Mouse (Mus musculus) kidney, adult 8-10 months (tissue): ENCODE results near the gene Chrdl2.
A peak's percentile ranks its signal among the peaks of the same experiment; 100 is the strongest.

Experiments
- DNase-seq, 2 experiments: peaks; one replicate each; pipeline ENCODE4 v3.0.0; 2022

Gene Chrdl2

DNA sequence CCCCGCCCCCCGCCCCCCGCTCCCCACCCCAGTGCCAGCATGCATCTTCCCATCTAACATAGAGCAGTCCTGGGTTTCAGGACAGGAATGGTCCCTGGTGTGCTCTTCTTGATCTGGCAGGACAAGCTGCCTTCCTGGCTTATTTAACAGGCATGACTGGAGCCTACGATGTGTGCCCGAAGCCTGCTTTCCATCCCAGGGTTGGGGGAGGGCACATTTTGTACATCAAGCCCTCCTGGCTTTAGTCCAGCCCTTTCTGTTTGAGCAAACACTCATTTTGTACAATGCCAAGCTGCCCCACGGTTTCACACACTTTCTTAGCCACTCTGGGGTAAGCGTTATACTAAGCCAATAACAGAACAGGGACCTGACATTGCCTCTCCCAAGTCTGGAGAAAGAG lies 30.1 kb downstream of the Chrdl2 start:
- DNase-seq = no peak

DNA sequence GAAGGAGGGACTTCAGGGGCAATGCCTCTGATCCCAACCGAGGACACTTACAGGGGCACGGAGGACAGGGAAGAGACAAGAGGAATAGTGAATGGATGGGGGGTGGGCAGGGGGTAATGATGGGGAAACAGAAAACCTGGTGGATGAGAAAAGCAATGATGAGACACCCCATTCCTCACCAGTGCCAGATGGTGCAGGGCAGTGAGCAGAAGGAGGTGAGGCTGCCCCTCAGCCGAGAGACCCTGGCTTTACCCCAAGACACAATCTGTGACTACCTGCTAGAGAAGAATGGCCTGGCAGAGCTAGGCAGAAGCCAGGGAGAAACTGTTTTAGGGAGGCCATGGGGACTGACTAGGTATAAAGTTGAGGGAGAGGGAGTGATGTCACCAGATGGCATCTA lies 30.5 kb downstream of the Chrdl2 start:
- no peak for DNase-seq

DNA sequence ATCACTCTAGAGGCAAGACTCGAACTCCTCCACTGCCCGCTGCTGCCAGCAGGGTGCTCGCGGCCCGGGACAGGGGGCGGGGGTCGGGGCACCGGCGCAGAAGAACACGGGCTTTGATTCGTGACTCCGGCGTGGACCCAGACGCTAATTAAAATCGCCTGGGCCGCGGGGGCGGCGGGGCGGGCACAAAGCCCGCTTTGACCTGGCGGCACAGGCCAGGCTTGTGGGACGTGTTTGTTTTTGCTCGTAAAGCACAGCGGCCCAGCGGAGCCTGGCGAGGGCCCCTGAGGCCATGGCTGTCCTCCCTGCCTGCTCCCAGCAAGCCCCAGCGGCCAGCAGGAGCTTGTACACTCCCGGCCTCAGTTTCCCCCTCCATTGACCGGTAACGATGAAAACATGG lies 36.1 kb downstream of the Chrdl2 start:
- DNase-seq = peak in 1 of 2 experiments; percentile 31

DNA sequence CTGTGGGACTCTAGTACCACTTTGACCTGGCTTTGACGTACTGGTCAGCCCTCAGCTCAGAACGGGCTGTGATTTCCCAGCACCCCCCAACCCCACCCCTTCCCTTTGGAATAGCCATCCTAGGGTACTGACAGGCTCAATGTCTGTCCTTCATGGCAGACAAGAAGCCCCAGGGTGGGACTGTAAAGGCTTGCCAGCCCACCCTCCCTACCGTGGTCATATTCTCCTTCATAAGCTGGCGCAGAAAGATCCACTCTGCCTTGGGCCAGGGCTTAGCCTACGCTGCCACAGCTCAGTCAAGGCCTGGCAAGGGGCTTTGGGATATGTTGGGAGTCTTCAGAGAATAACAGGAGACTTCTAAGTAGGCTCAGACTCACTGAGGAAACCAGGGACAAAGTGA lies 37.1 kb downstream of the Chrdl2 start:
- no peak for DNase-seq

DNA sequence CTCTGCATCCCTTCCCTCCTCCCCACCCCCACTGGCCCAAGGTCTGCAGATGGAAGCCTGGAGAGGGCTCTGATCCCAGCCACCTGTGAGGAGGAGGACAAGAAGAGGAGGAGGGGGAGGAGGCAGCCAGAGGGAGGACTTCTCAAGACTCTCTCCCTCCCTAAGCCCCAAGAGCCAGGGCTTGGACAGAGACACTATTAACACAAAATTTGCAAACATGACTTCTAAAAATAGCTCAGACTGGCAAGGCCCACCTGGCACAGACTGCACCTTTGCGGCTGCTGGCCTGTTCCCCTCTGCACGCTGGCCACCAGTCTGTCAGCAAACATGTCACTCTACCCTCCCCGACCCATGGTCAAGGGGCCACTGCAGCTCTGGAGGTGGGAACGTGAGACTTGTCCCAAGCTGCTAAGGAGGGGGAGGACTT lies 37.6 kb downstream of the Chrdl2 start:
- DNase-seq = no peak

DNA sequence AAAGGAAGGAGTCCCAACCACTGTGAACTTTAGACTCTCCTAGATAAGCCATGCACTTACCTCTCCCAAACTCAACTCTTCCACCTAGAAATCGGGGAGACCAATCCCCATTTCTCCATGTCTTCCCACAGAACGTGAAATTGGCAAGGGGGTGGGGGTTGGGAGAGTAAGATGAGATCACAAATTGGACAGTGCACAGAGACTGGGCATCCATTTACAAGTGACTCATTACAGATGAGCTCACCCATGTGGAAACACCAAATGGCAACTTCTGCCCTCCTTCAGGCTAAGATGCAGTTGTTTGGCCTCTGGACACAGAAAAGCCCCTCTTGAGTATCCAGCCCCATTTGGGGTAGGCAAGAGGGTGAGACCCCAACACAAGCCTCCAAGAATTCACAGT lies 40.5 kb downstream of the Chrdl2 start:
- DNase-seq = peak; percentile 18 to 34

DNA sequence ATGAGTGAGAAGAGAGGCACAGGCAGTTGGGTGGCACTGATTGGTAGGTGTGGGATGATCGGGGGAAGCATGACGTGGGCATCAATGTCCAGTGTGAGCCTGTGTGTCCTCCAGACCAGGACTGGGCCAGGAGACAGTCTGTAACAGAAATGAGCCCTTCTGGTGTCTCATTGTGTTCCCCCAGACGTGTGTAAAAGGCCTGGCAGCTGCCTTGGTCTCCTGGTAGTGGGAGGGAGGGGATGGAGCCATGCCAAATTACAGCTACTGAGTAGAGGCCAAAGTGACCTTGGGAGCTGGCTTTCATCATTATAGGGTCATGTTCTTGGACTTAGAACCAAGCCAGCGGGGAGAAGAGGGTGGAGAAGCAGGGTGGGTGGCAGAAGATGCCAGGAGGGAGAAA lies 45.9 kb downstream of the Chrdl2 start:
- DNase-seq = peak; percentile 63 to 69

DNA sequence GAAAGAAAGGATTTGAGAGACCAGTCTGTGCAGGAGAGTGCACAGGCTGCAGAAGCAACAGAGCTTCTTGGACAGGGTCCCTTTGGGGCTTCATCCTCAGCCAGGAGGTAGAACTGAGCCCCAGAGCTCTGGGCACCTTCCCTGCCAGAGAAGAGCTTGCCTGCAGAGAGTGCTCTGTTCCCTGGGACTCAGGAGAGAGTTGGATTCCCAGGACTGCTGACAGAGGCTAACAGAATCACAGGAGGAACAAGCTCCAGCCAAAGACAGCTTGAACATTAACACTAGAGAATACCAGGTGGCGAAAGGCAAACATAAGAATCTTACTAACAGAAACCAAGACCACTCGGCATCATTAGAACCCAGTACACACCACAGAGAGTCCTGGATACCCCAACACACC lies 47.0 kb downstream of the Chrdl2 start:
- peak; percentile 43 to 52 for DNase-seq

DNA sequence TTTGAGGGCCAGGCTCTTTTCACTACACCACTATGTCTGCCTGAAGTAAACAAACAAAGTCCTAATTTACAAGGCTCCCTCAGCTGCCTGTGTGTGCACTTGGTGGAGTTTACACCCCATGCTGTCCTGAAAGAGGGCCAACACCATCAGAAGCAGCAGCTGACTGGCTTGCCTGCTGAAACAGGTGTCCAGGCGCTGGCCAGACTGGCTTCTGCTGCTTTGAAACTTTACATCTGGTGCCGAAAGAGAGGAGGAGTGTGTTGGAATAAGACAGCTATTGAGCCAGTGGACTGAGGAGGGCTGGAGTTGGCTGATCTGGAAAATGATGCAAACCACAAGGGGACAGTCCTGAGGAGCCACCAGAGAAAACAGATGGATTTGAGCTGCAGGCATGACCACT lies 68.0 kb downstream of the Chrdl2 start:
- DNase-seq = no peak

DNA sequence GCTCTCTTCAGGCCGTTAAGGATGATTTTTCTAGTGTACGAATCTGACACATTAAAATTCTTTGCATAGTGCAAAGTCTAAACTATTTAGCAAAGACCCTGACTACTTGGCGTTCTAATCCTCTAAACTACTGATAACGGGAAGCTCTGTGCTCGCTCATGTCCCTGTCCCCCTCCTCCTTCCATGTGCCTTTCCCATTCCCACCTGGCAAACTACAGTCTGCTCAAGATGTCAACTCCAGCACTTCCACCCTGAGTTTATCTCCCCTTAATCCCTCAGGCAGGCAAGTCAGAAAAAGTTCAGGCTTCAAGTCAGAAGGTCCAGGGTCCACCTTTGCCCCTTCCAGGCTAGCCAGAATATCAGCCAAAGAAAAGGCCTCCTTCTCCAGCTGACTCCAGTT lies 70.3 kb downstream of the Chrdl2 start:
- peak; percentile 15 to 23 for DNase-seq

DNA sequence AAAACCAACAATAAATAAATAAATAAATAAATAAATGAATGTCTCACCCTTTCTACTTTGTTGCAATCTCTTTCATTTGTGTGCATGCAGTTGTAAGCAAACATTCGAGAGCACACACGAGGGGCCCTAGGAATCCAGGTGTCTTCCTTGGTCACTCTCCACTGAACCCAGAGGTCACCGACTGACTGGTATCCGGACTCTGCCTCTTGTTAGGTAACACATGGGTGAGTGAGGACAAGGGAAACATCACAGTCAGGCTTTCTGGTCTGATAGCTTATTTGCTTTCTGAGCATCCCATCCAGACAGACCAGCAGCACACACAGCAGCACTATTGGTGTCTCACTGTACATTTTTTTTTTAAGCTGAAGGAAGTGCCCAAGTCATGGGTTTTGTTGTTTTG lies 71.1 kb downstream of the Chrdl2 start:
- DNase-seq = peak; percentile 55 to 73

DNA sequence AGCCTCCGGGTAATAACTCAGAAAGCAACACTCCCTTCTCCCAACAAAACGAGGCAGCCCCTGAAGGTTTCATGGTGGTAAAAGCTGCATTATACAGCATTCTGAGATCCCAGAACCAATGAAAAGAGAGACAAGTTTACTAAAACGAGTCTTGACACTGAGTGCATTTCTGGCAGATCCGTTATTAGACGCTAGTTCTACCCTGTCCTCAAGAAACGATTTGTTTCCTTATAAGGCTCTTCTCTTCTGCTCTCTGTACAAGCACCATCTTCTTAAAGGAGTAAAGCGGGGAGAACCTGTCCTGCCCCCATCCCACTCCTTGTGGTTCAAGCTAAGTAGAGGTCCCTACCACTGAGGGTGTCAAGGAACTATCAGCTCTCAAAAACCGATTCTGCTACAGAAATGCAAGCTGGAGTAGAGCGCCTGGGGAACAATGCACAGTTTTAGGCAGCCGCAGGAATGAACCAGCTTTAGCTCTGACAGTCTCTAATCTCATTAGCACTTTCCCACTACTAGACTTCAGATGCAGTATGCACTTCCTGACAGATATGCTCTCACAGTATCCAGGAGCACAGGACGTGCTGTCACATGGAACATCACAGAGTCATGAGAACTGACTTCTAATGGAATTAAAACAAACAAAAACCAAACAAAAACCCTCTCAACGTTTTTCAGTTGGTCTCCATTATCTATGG lies 74.3 kb downstream of the Chrdl2 start:
- no peak for DNase-seq

DNA sequence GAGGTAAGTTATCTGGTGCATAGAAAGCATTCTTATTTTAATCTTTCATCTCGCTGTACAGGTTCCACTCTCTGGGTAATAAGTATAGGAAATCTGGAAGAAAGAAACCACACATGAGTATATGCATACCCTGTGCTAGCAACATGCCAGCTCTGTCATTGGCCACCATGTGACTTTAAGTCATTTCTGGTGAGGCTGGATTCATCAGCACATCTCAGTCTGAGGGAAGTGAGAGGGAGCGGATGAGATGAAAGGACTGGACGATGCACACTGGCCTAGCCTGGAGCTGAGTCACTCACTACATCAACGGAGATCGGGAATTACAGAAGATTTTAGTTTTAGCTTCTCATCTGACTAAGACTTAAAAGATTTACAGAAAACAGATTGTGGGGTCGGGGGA lies 76.9 kb downstream of the Chrdl2 start:
- DNase-seq = no peak

DNA sequence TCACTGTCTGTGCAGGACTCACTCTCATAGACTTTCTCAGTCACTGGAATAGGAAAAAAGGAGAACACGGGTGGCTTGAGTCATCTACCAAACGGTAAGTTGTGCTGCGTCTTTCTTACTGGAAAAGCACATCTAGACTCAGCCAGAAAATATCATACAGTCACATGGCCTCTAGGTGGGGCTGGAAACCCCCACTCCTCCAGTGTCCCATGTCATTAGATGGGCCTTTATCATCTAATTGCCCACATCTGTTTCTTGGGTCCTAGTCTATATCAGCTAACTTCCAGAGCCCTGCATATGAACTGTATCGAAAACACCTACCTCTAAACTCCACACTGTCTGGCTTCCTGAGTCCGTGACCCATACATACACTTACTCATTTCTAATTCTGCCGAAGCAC lies 77.8 kb downstream of the Chrdl2 start:
- no peak for DNase-seq
